Mouse (Mus musculus) C2C12 (cell line): ENCODE measurements around the gene Rps6kc1. TPM values are rescaled to one million over a fixed set of nuclear protein-coding genes. Genes with fewer than 3 reads are reported as not detected.

Experiments
- H3K27me3 ChIP-seq: one replicate; pipeline ENCODE4 v1.6.1; 2011; ENCODE audit not compliant: control insufficient read depth, insufficient read depth, insufficient read length
- H3K36me3 ChIP-seq: one replicate; pipeline ENCODE4 v1.6.1; 2011; ENCODE audit not compliant: control insufficient read depth, insufficient read depth
- H3K4me3 ChIP-seq: one replicate; pipeline ENCODE4 v1.5.1; 2011; ENCODE audit warnings: mild to moderate bottlenecking, control low read depth; ENCODE audit not compliant: poor library complexity, insufficient read depth, severe bottlenecking
- H3K79me2 ChIP-seq: one replicate; pipeline ENCODE4 v1.6.1; 2011; ENCODE audit not compliant: control insufficient read depth, insufficient read depth
- H3K79me3 ChIP-seq: one replicate; pipeline ENCODE4 v1.6.1; 2011; ENCODE audit warnings: low read depth, control low read depth
- H3ac ChIP-seq: one replicate; pipeline ENCODE3; 2011; ENCODE audit warnings: low read depth; ENCODE audit not compliant: control insufficient read depth, insufficient read length
- CEBPB ChIP-seq: IDR thresholded peaks from one replicate; pipeline ENCODE4 v1.6.1; 2011; ENCODE audit warnings: low read depth, mild to moderate bottlenecking, control low read depth, moderate library complexity
- CTCF ChIP-seq: IDR thresholded peaks from one replicate; pipeline ENCODE4 v1.5.1; 2011; ENCODE audit not compliant: control insufficient read depth, insufficient read depth, insufficient read length
- FOSL1 ChIP-seq: IDR thresholded peaks from one replicate; pipeline ENCODE4 v1.8.0; 2011; ENCODE audit warnings: mild to moderate bottlenecking, low read length; ENCODE audit not compliant: poor library complexity, insufficient read depth, severe bottlenecking
- MAX ChIP-seq: IDR thresholded peaks from one replicate; pipeline ENCODE4 v1.6.1; 2011; ENCODE audit warnings: mild to moderate bottlenecking, control low read depth
- MYOD1 ChIP-seq: IDR thresholded peaks from one replicate; pipeline ENCODE4 v1.6.1; 2011; ENCODE audit warnings: low read depth; ENCODE audit not compliant: control insufficient read depth, insufficient read length
- MYOG ChIP-seq: IDR thresholded peaks from one replicate; pipeline ENCODE4 v1.6.1; 2011; ENCODE audit not compliant: control insufficient read depth, insufficient read length; ENCODE audit errors: extremely low read depth
- USF1 ChIP-seq: IDR thresholded peaks from one replicate; pipeline ENCODE4 v1.6.1; 2011; ENCODE audit warnings: low read depth, mild to moderate bottlenecking, control low read depth, moderate library complexity
- polyA plus RNA-seq: library from polyadenylated mRNA; unstranded; fragments of >200 nt; fragmentation: generic; extraction: Trizol; gene quantifications from one replicate; pipeline ENCODE4 v1.2.1, GENCODE M21; 2012; ENCODE audit warnings: missing spikeins

The Rps6kc1 gene
- polyA plus RNA-seq, 1 experiment = 13.1 TPM

- no peak overlapping the region for H3K4me3 ChIP-seq
Observed at GRCm38 (mm10) chr1:190727385-190727784, 184.2 kb downstream of the Rps6kc1 start.

GRCm38 (mm10) chr1:190724591-190725380 lies 186.8 kb downstream of the Rps6kc1 start:
- H3K79me3 ChIP-seq = no peaks in the 10 kb centered on the region
- no peaks in the 10 kb centered on the region for H3K79me2 ChIP-seq
- H3ac ChIP-seq = no peak overlapping the region
- H3K27me3 ChIP-seq = peaks cover 3% of the 10 kb centered on the region
- TF ChIP-seq FOSL1 (no peak), MYOD1 (no peak), MAX (no peak), CEBPB (no peak), USF1 (no peak), MYOG (no peak)
- no peak overlapping the region for H3K4me3 ChIP-seq
- H3K36me3 ChIP-seq = no peaks in the 10 kb centered on the region

More at GRCm38 (mm10) chr1:190727385-190727784, 184.2 kb downstream of the Rps6kc1 start:
- Histone ChIP-seq H3ac (no peak overlapping the region), H3K79me3 (no peaks in the 10 kb centered on the region), H3K36me3 (no peaks in the 10 kb centered on the region), H3K79me2 (no peaks in the 10 kb centered on the region), H3K27me3 (peaks cover 3% of the 10 kb centered on the region)
- TF ChIP-seq MYOD1 (no peak), FOSL1 (no peak), MYOG (no peak), USF1 (no peak), CEBPB (no peak), CTCF (no peak), MAX (no peak)

- Histone ChIP-seq H3K27me3 (peaks cover 2% of the 10 kb centered on the region), H3ac (no peak overlapping the region), H3K79me2 (no peaks in the 10 kb centered on the region), H3K4me3 (no peak overlapping the region), H3K79me3 (no peaks in the 10 kb centered on the region), H3K36me3 (no peaks in the 10 kb centered on the region)
- TF ChIP-seq CEBPB = no peak
- no peak for TF ChIP-seq USF1
- no peak for TF ChIP-seq MYOD1
- no peak for TF ChIP-seq MAX
- TF ChIP-seq CTCF = no peak
- TF ChIP-seq FOSL1 = no peak
- no peak for TF ChIP-seq MYOG
Observed at GRCm38 (mm10) chr1:190723926-190724430, 187.6 kb downstream of the Rps6kc1 start.

DNA sequence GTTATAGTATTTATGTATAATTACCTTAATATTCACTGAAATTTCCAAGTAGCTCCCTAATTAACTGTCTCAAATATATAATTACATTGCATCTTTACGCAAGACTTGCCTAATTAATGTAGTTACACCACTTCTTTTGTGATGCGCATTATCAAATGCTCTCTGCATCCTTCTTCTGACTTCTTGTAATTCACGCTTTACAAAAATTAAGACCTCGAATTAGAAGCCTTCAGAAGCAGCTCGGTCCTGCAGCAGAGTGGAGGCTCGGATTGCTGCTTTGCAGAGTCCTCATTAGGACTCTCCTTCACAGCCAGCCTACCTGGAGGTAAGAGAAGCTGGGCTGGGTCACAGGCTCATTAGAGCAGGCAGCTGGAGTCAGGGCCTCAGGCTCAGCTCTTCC lies 197.7 kb downstream of the Rps6kc1 start:
- TF ChIP-seq CEBPB (no peak), USF1 (no peak), FOSL1 (no peak), MAX (no peak), CTCF (no peak), MYOD1 (no peak), MYOG (no peak)
- no peak overlapping the region for H3ac ChIP-seq
- H3K79me2 ChIP-seq = no peaks in the 10 kb centered on the region
- H3K36me3 ChIP-seq = no peaks in the 10 kb centered on the region
- H3K79me3 ChIP-seq = no peaks in the 10 kb centered on the region
- H3K27me3 ChIP-seq = no peaks in the 10 kb centered on the region
- H3K4me3 ChIP-seq = no peak overlapping the region

GRCm38 (mm10) chr1:190697576-190697975 lies 214.0 kb downstream of the Rps6kc1 start:
- Histone ChIP-seq H3K79me2 (no peaks in the 10 kb centered on the region), H3K36me3 (no peaks in the 10 kb centered on the region), H3ac (no peak overlapping the region), H3K4me3 (no peak overlapping the region), H3K27me3 (no peaks in the 10 kb centered on the region), H3K79me3 (no peaks in the 10 kb centered on the region)
- TF ChIP-seq MAX = no peak
- no peak for TF ChIP-seq USF1
- no peak for TF ChIP-seq MYOD1
- TF ChIP-seq CTCF = no peak
- TF ChIP-seq MYOG = no peak
- no peak for TF ChIP-seq CEBPB
- no peak for TF ChIP-seq FOSL1

DNA sequence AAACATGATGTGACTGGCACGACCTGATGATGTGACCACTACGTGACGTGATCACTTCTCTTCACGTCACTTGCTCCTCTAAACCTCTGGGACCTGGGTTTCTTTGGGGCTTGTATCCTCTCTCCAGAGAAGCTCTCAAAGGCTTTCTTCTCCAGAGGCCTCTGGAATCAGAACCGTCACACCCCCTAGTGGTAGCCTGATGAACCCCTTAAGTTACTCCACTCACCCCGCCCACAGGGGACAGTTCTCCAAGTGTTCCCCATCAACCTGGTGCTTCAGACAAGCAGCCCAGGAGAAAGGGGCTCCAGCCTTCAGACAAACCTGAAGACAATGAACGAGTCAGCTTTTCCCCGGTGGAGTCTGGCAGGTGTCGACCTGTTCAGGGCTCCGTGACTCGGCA lies 216.0 kb downstream of the Rps6kc1 start:
- Histone ChIP-seq H3K27me3 (peaks cover 13% of the 10 kb centered on the region), H3K79me2 (no peaks in the 10 kb centered on the region), H3K36me3 (no peaks in the 10 kb centered on the region), H3K4me3 (no peak overlapping the region), H3ac (no peak overlapping the region), H3K79me3 (no peaks in the 10 kb centered on the region)
- TF ChIP-seq CEBPB (no peak), MAX (no peak), CTCF (no peak), MYOD1 (no peak), FOSL1 (no peak), USF1 (no peak), MYOG (no peak)
